Mouse (Mus musculus) v-Abl transformed pro-B cells (cell line): Measurements from ENCODE around the gene Dao.

Experiments
- in situ Hi-C, 2 experiments: fragments of 400-800 bp; cut with MboI; formaldehyde crosslinking; loops; one replicate each; pipeline ENCODE4 v1.15.1; 2025; ENCODE audit not compliant: unreplicated experiment in 2 of 2

Dao gene

DNA sequence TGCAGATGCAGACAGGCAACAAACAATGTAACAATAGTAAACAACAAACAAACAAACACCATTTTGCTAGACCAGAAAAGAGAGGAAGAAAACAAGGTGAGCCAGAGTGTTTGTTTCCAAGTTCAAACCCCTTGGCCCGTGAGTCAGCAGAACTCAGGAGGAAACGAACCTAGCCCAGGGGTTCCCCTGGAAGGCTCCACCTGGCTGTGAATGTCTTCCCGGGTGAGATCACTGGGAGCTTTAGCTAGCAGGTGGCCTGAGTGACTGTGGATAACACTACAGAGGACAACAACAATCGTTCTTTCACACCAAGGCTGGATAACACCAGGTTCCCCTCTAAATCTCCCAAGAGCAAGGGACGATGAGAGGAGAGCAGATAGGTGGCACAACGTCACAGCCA is 22.3 kb upstream of the Dao start:
- in situ Hi-C loops = no loop called here

DNA sequence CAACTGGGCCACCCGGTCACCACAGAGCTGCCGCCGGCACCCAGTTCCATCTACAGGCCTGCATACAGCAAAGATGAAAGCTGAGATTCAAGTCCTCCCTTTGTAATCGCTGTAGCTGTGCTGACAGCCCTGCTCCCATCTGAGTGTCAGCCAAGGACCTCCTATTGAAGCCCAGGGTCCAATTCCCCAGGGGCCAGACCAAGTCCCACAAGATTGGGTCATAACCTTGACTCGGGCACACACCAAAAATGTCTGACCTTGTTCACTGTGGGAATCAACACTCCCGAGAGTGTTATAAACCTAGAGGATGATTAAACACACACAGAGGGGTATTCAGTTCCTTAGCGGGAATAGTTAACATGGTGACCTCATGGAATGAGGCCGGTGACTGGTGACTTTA is 21.7 kb upstream of the Dao start:
- in situ Hi-C loops = no loop called here

DNA sequence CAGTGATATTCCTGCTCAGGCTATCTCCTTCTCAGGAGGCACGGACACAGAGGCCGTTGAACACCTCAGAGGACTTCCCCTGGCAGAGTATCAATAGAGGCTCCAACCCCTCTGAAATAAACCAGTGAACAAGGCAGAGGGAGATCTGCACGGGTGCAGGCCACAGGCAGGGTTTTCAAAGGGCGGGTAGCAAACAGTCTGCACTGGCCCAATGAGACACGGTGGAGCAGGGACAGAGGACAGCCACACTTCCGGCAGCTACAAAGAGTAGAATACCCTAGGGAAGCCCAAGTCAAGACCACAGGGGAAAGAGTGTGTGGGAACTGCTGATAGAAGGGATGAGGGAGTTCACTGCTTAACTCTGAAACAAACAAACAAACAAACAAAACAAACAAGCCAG is 20.0 kb upstream of the Dao start:
- in situ Hi-C loops = no loop called here

DNA sequence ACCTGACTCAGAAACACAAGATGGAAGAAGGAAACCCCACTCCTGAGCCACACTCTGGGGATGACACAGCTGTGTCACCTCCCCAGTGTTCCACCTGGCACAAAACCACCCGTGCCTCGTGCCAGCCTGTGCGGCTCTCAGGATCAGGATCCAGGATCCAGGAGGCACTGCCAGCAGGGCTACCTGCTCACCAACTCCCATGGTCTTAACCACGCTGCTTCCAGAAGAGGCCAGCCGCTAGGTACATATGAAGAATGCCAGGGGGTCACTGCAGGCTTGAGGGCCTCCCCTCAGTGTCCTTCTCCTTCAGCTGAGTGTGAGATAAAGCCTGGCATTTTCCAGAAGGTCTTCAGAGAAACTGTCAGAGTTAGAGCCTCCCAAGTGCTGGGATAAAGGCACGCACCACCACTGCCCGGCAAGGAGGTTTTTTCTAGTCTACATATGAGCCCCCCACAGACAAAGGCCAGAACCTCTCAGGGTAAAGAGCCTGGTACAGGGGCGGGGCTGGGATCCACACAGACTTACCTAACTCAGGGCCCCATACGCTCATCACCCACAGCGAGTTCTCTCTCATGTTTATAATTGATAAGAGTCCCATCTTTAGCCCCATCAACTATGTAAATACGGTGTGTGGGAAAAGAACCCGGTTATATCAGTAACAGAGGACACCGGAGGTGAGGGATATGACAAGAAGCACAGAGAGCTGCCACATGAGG is 19.3 kb upstream of the Dao start:
- in situ Hi-C loops = no loop called here

DNA sequence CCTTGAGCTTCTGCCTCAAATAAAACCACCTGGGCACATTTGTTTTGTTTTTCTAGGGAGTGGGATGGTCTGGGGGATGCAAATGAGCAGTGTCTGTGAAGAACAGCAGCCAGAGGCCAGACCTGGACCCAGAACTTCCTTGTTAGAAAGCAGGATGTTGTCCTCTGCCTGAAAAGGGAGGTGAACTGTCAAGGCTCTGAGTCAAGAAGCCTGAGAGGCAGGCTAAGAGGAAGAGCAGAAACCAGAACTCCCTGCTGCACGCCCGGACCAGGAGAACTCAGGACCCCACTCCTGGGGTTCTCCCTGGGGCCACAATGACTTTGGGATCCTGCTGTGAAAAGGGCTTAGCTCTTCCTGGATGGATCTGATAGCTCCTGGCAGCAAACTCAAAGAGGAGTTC is 17.8 kb upstream of the Dao start:
- in situ Hi-C loops = no loop called here

DNA sequence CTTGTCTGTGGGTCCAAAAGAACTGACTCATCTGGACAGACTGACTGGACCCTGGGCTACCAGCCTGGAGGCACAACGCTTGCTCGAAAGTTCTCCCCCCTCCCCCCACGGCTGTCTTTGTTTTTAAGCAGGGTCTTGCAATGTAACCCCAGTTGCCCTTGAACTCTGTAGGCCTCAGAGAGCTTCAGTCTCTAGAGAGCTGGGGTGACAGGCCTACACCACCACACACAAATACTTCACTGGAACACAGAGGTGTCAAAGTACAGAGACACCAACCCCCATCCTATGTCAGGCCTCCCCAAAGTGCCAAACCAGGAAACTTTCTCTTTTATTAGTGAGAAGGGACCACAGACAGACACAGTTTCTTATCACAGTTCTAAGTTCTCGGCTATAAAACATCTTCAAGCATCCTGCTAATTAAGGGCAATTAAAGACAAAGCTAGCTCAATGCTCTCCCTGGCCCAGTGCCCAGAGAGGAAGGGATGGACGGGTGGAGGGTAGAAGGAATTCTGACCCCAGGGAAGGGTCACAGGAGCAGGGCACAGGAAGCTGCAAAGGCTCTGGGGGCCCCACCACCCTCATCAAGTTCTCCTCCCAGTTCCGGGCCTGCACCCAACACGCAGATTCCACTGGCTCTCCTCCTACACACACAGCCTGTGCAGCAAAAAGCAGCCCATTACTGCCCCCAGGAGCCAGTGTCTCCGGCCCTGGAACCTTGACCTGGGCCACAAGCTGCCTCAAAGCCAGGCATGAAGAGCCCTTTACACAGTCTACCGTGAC is 17.1 kb upstream of the Dao start:
- in situ Hi-C loops = no loop called here

DNA sequence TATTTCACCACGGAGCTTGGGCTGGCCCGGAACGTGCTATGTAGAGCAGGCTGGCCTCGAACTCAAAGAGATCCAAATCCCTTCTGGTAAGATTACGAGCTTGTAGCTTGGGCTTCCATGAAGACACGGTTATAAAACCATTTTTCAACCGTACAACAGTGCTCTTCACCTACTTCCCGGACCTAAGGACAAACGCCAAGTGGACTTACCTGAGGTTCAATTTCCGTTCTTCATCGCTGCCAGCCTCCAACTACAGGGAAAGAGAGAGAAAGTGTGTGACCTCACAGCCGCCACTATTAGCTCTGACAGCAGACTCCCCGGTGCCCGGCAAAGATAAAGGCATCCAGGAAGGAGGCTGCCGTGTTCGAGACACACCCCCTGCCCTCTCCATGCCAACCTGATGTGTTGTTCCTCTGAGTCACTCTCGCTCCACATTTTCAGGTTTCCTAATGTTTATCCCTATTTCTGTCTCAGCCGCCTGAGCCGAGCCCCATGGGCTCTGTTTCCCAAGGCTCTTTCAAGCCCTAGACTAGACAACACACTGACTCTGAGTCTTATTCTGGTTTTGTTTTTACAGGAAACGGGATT is 14.0 kb upstream of the Dao start:
- in situ Hi-C loops = loop anchor here in 1 of 2 experiments (10.0 kb wide), 1 partner anchor 115 kb away; no protein-coding TSS in a partner anchor

DNA sequence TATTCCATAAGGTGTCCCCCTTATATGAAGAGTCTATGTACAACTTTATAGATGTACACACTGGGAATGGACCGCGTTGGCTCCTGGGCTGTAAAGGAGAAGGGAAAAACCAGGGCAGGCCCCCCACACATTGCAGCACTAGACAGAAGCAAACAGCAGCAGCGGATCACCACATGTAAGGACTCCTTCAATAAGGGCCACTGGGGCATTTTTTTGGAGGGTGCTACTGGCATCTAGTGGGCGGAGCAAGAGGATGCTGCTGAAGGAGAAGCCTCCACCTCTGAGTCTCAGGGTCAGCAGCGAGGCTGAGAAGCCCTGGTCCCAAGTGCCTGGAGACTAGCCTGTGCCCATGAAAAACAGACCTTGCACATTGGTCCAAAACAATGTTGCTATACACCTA is 12.9 kb upstream of the Dao start:
- in situ Hi-C loops = loop anchor here in 1 of 2 experiments (10.0 kb wide), 1 partner anchor 114 kb away; no protein-coding TSS in a partner anchor

DNA sequence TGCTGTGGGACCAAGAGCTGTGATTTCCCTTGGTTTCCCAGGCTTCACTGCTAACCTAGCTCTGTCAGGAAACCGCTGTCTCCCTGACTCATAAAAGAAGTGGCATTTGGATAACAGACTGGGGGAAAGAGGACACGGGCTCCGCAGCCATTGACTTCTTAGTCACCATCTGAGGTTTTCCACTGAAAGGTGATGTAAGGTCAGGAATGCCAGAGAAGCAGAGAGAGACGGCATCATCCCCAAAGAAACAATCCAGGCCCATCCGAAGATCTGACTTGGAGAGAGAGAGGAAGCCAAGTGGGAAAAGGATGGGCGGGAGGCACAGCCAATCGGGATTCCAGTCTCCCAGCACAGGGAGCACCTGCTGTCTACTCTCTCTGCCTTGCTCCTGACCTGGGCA is 12.4 kb upstream of the Dao start:
- in situ Hi-C loops = loop anchor here in 1 of 2 experiments (10.0 kb wide), 1 partner anchor 114 kb away; no protein-coding TSS in a partner anchor

DNA sequence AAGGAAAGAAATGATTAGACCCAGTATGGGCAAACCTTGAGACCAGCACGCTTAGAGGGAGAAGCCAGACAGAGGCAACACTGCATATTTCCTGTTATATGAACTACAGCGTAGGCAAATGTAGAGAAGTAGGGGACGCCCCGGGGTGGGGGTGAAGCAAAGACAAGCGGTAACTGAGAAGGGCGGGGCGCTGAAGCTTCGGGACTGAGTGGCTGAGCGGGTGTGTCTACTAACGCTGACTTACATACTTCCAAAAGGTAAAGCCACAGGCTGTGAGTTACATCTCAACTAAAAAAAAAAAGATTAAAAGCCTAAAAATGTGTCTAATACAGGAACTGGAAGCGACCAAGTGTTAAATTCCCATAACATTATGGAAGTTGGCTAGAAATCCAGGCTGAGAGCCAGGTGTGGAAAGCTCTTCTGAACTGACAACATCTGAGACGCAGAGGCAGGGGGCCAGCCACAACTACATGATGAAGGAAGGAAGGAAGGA is 11.1 kb upstream of the Dao start:
- in situ Hi-C loops = loop anchor here in 1 of 2 experiments (10.0 kb wide), 1 partner anchor 112 kb away; no protein-coding TSS in a partner anchor

DNA sequence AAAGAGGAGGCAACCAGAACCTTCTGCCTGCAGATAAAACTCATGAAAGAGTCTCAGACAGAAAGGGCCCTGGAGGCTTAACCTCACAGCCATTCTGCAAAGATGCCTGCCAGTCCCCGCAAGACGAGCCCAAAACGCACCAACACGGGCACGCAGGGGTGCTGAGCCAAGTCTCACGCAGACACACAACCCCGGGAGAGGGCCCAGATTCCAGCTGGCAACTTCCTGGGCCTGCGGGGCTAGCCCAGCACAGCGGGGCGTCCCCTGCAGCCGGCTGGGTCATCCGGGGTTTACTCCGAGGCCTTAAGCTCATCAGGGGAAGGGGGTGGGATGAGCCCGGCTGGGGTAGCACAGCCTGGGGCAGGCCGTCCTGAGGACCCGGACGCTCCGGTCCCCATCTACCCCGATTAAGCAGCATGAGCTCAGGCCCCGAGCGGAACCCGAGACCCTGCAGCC is 10.4 kb upstream of the Dao start:
- in situ Hi-C loops = loop anchor here in 1 of 2 experiments (10.0 kb wide), 1 partner anchor 112 kb away; no protein-coding TSS in a partner anchor

DNA sequence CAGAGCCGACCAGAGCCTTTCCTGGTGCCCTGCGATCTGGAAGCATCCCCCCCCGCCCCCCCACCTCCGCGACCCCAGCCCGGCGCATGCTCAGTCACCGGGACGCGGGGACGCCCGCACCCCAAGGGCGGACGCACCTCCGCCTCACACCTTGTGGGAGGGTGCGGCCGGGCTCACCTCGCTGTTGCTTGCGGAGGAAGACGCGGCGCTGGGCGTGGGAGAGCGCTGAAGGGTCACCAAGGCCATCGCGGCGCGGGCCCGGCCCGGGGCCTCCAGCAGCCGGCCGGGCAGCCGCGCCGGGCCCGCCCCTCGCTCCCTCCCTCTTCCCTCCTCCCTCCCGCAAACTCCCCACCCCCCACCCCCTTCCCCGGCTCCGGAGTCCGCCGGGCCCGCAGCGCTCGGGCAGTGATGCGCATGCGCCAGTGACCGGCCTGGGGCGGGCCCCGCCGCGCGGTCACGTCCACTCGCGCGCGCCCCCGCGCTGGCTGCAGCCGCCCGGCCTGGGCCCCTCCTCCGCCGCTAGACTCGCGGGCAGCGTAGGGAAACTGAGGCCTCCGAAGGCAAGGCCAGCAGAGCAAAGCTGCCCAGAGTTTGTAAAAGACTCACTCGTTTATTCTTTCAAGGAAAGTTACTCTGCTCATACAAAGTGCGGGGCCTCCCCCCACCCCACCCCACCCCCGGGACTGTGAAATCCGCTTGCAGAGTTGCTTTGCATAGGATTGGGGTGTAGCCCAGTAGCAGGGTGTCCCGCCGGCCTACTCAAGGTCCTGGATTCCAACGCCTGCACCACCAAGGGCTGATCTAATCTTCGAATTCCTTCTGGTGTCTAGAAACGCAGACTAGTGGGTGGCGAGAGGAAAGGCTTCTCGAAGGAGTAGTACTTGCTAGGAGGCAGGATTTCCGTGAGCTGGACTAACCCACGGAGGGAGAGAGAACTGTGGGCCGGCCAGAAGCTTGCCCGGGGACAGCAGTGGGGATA is 9.7 kb upstream of the Dao start, which contains the start of gene Ssh1:
Gene Ssh1 (minus strand): TSS at position 408 of the 979 bp plus-strand sequence.
- in situ Hi-C loops = loop anchor here in 1 of 2 experiments (10.0 kb wide), 1 partner anchor 111 kb away; no protein-coding TSS in a partner anchor

DNA sequence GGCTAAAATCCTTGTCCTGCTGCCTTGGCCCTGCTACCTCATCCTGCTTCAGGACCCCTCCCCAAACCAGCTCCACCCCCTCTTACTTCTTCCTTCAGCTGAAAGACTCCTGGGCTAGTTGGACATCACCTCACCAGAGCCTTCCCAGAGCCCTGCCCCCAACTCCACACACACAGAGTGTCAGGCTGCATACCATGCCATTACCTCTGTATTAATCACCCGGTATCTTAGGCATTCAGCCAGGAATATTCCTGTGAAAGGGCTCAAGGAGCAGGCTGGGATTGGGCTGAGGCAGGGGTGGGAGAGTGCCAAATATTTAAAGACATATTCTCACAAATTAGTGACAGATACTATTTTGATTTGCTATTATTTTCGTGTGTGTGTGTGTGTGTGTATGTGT is 7.0 kb upstream of the Dao start:
- in situ Hi-C loops = loop anchor here in 1 of 2 experiments (10.0 kb wide), 1 partner anchor 108 kb away; no protein-coding TSS in a partner anchor

DNA sequence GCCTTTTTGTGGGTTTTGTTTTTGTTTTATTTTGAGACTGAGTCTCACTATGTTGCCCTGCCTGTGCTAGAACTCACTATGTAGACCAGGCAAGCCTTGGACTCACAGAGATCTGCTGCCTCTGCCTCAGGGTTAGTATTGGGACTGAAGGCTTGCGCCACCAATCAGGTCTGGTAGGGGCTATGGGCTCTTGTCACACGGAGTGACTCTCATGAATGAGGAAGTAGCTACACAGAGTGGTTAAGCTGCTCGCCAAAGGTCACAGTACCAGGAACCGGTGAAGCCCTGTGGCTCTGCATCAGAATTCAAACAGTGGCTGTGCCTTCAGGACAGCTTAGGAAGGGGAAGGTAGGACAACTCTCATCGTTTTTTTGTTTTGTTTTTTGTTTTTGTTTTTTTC is 4.1 kb upstream of the Dao start:
- in situ Hi-C loops = loop anchor here in 1 of 2 experiments (10.0 kb wide), 1 partner anchor 105 kb away; no protein-coding TSS in a partner anchor

DNA sequence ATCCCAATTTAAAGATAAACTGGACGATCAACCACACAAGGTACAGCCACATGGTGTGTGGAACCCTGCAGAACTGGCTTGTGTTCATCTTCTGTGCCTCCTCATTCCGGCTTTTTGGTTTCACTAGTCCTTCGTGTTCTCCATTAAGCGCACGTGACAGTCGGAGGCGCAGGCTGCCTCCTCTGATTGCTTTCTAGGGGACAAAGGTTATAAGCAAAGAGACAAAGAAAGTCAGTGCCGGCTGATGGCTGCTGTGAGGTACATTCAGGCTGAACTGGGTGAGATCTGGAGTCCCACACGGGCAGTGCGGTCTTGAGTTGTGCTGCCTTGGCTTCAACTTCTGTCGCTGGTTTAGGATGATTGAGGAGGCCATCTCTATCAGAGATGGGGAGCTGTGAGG is 1.1 kb downstream of the Dao start:
- in situ Hi-C loops = no loop called here

DNA sequence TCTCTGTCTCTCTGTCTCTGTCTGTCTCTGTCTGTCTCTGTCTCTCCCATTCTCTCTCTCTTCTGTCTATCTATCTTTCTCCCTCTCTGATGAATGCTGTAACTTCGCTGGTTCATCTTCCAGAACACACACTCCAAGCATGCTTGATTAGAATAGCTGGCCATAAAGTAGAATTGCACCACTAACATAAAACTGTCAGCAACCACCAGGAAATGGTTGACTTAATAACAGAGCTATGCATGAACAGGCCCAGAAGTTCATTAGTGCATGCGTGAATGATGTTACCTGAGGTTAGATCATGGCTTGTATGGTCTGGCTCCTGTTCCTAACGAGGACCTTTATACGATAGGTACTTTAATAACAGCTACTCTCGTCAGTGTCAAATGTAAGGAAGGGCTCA is 1.6 kb downstream of the Dao start:
- in situ Hi-C loops = no loop called here

DNA sequence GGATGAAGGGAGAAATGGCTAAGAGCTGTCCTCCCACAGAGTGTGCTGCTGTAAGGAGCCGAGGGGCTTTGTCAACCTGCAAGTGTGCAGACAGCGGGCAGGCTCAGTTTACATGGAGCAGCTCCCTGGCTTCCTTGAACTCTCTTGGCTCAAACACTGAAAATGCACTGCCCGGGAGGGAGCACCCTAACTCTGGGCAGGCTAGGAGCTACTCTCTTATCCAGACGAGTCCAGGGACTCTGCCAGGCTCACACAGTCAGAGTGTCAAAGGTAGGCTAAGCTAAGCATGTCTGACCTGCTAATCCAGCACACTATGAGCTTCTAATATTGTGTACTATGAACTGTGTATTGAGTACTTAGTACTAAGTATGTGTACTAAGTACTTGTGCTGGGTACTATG is 3.5 kb downstream of the Dao start:
- in situ Hi-C loops = no loop called here

DNA sequence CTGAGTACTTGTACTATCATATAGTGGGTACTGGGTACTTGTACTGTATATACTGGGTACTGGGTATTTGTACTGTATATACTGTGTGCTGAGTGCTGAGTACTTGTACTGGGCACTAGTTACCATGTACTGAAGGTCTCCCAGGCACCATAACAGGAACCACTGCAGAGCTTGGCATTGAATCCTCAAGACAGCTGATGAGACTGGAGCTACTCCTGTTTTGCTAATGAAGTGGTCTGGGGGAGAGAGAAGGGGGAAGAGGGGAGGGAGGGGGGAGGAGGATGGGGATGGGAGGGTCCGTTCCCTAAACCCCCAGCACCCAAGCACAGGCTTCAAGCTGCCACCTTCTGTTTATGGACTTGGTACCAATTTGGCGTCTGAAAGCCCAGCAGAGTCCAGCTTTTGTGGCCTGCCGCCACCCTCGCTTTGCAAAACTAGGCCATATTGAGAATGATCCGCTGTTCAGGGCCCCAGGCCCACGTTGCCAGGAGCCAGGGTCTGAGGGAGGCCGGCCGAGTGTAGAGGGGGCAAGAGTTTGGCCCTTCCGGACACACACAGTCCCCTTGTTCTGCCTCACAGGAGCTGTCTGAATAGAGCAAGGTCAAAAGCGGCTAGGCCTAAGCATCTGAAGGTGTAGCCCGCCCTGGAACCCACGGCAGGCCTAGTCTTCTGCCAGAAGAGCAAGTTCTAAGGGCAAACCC is 4.4 kb downstream of the Dao start:
- in situ Hi-C loops = no loop called here

DNA sequence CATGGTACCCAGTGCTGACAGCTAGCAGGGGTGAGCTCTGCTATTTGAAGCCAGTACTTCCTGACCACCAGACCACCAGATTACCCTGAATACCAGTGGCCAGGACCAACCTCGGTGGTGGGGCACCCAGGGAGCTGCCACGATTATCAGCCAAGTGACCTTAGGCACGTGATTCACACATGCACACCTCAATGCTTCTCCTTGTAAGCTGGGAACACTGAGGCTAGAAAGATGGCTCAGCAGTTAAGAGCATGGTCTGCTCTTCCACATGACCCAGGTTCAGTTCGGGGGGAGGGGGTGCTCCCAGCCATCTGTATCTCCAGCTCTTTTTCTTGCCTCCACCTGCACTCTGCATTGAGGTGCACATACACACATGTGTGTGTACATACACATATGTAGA is 5.5 kb downstream of the Dao start:
- in situ Hi-C loops = no loop called here
